Mouse (Mus musculus): ENCODE data around the gene Cacna1g.

DNA sequence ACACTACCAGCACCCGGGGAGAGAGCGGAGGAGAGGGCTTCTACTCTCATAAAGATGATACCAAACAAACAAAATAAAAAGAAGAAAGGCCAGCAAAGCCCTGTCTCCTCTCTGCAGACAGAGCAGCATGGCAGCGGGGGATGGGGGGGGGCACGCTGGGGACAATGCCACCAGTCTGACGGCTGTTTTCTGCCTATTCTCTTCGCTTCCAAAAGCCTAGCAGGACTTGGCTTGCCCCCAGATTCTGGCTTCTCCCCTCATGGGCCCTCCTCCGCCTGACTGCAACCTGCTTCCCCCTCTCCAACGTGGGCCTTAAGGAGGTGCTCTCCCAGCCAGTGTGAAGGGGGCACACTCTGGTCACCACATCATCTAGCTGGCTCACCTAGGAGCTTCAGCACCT is 60.5 kb downstream of the Cacna1g start:
- no peak for TF ChIP-seq CTCF (IDR thresholded peaks at IDR 0.05; ENCODE audit: low read depth)
- TF ChIP-seq EP300 (IDR thresholded peaks at IDR 0.05; ENCODE audit: low read depth): no peak

Measured in liver, postnatal 0 days (tissue).